Mouse (Mus musculus) cortical plate, adult 2 months (tissue): Measurements from ENCODE around the gene AW209491. TPM values are rescaled to one million over a fixed set of nuclear protein-coding genes. Genes with fewer than 3 reads are reported as not detected.

Experiments used
- H3K27ac ChIP-seq: fragments of 200-500 bp; 2 replicates; pipeline ENCODE4 v1.5.1; 2012; ENCODE audit warnings: low read length, control low read depth, inconsistent platforms; ENCODE audit not compliant: insufficient read depth
- H3K4me1 ChIP-seq: fragments of 200-500 bp; 2 replicates; pipeline ENCODE4 v1.6.1; 2011; ENCODE audit warnings: low read length; ENCODE audit not compliant: control insufficient read depth, insufficient read depth
- H3K4me3 ChIP-seq: fragments of 200-500 bp; 2 replicates; pipeline ENCODE4 v1.5.1; 2011; ENCODE audit warnings: mild to moderate bottlenecking, low read length, control low read depth; ENCODE audit not compliant: insufficient read depth
- CTCF ChIP-seq: fragments of 200-500 bp; IDR thresholded peaks from 2 replicates; pipeline ENCODE4 v1.5.1; 2011; ENCODE audit warnings: mild to moderate bottlenecking, control low read depth, low read length; ENCODE audit not compliant: insufficient read depth; ENCODE audit errors: extremely low read depth
- POLR2A ChIP-seq: fragments of 200-500 bp; IDR thresholded peaks from 2 replicates; pipeline ENCODE4 v1.6.1; 2011; ENCODE audit warnings: mild to moderate bottlenecking, low read length, control low read depth; ENCODE audit not compliant: insufficient read depth; ENCODE audit errors: extremely low read depth
- polyA plus RNA-seq: library from polyadenylated mRNA; depleted of rRNA; stranded (reverse); fragments of >200 nt; gene quantifications from 2 replicates; pipeline ENCODE4 v1.2.3, GENCODE M21; 2012; rRNA removed

Gene AW209491
- polyA plus RNA-seq, 1 experiment, result 17.3 TPM

DNA sequence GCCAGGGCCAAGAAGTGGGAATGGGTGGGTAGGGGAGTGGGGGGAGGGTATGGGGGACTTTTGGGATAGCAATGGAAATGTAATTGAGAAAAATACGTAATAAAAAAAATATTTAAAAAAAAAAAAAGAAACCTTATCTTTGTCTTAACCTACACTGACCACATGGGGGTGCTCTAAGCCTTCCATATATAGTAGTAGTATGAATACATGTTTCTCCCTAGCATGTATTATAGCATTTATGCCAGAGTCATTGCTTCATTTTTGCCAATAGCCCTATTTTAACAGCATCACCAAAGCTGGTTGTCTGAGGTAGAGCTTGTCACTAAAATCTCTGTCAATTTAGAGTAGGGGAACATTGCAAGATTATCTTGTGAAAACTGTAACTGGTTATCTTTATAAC is 19.3 kb downstream of the AW209491 start:
- Histone ChIP-seq H3K4me1 (no peaks in the 10 kb centered on the region), H3K4me3 (no peak overlapping the region), H3K27ac (no peak overlapping the region)
- TF ChIP-seq POLR2A (no peak), CTCF (no peak)

DNA sequence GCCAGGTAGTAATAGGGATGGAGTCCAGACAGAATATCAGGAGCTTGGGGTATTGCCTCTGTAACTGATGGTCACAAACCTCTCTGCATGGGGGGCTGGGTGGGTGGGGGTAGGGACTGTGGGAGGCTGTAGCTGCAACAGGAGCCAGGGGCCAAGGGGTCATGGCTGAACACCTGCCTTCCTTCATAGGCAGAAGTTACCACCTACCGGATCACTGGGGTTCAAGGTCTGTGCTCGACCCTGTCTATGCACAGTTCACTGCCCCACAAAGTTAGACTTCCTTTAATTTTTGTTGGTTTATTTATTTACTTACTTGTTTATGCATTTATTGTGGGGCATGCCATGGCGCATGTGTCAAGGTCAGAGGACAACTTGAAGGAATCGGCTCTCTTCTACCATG is 37.2 kb downstream of the AW209491 start:
- H3K4me1 ChIP-seq, result no peaks in the 10 kb centered on the region
- TF ChIP-seq POLR2A, result no peak
- TF ChIP-seq CTCF, result no peak
- H3K4me3 ChIP-seq, result no peak overlapping the region
- H3K27ac ChIP-seq, result no peak overlapping the region

DNA sequence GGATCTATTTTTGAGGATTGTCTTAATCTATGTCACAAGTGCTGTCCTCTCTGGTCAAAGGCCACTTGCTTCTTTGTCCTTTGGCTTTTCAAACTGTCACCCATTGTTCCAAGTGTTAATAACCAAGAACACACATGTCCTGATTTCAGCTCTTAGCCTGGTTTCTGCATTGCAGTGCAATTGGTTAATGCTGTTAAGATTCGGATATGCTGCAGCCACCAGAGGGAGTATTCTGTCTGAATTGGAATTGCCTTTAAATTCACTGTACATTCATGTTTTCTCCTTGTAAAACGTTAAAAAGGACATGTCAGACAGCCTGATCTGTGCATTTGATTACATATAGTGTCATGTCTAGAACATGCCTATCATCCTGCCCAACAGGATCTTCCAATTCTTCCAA is 40.4 kb downstream of the AW209491 start:
- Histone ChIP-seq H3K4me3 (no peak overlapping the region), H3K4me1 (no peaks in the 10 kb centered on the region), H3K27ac (no peak overlapping the region)
- TF ChIP-seq POLR2A (no peak), CTCF (peak; percentile 37; the same call in 1 of the 2 replicates)

Other genes with a start within 250 kb of the AW209491 start
- gene Hecw1, start 106.9 kb upstream of the AW209491 start, polyA plus RNA-seq, result 36.8 and 37.9 TPM in 2 replicates
- gene Mrpl32, start 17.0 kb upstream of the AW209491 start, polyA plus RNA-seq, result 26.6 and 27.3 TPM in 2 replicates
- 62.5 and 69.9 TPM in 2 replicates for gene Psma2, start 16.9 kb upstream of the AW209491 start, polyA plus RNA-seq